Mouse (Mus musculus) right cerebral cortex, adult 18-20 months (tissue): ENCODE data around the gene Gnat2.

ENCODE experiments used
- DNase-seq: peaks from one replicate; pipeline ENCODE4 v3.0.0; 2022; ENCODE audit warnings: mixed read lengths

Gnat2 gene

DNA sequence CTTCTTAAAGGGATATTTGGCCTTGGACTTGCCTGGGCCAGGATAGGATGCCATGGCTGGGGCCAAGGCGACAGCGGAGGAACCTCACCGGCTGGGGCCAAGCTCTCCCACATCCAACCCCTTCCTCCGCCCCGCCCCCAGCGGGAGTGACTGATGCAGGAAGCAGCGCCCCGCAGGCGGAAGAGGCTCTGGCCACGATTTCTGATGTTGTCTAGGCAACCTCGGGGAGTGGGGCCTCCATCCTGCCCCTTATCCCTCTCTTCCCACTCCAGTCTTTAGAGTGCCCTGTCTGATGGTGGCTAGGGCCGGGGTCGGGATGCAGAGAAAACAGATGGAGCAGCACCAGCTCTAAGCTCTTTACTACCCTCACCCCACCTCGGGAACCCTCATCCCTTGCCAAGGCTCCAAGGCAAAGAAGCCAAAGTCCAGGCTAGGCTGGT is 7.3 kb upstream of the Gnat2 start:
- peak; percentile 93 for DNase-seq

DNA sequence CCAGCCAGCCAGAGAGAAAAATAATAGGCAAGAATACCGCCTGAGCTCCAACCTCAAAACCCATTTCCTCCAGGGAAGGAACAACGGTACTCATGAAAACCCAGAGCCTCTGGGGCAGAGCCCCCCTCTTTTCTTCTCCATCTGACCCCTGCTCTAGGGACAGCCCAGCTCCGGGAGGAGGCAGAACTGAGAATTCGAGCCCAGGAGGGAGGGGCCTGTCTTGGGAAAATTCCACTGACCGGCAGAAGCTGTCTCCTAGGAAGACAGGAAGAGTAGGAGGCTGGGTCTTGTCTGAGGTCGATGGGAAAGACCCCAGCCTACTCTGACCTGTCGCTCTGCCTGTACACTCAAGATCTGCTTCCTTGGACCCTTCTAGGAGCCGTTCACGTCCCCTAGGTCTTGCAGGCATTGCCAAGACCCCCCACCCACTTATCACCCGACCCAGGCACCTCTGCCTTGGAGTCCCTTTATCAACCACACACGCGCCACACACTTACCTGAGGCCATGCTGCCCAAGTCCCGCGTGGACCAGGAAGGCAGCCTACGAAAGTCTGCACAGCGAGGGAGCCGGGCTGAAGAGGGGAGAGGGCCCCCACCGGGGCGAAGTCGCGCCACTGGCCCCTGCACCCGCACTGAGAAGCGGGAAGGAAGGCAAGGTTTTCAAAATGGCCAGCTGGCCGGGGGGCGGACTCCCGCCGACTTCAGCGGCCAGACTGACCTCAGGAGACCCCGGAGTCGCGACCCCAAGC is 6.7 kb upstream of the Gnat2 start:
- DNase-seq, result peak; percentile 62

- peak; percentile 34 for DNase-seq
Measured at GRCm38 (mm10) chr3:108086470-108086979, 6.1 kb upstream of the Gnat2 start, which contains the start of gene Ampd2. Gene Ampd2 (minus strand): TSS chr3:108086651.

DNA sequence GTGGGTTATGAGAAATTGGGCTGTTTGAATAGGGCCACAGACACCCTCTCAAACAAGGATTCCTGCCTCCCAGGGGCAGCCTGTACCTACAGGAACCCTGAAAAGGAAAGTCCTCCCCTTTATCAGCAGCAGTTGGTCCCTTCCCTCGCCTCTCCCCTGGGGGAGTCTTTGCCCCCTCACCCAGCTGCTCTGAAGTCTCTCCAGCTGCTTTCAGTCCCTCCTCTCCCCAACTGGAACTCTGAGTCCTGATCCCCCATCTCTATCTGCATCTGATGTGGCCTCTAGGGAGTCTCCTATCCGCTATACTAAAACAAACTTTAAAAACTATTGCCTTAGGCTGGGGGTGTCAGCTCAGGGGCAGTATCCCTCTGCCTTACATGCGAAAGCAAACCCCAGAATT is 5.3 kb upstream of the Gnat2 start:
- DNase-seq, result no peak

- DNase-seq, result no peak
Measured at GRCm38 (mm10) chr3:108088842-108089380, 3.7 kb upstream of the Gnat2 start.

DNA sequence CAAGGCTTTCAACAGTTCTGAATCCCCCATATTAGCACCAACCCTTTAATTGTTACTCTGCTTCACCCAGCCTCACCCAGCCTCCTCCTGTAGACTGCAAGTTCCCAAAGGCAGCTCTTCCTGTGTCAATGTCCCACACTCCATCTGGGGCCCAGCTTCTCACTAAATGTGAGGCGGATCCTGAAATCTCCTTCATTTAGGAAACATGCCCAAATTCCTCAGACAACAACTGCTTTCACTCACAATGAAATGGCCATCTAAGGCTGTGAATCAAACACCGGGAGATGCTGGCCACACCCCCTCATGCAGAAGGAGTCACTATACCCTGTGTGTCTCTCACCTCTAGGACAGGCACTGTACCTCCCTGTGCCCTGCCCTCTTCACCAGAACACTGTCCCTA is 2.7 kb upstream of the Gnat2 start:
- DNase-seq, result no peak

DNA sequence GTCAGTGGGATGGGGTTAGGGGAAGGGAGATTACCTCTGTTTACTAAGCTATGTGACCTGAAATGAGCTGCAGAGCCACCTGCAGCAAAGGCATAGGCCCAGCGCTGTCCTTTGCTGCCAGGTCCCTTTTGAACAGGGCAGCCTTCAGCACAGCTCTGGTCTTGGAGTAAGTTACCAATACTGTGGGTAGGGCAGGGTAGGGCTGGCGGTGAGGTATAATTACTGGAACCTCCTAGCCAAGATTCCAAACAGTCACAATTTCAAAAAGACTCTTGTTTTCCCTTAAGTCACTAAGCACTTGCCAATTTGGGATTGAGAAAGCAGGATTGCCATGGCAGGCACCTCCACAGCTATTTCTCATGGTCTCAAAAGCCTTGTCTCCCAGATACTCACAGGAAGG is 2.0 kb upstream of the Gnat2 start:
- no peak for DNase-seq

DNA sequence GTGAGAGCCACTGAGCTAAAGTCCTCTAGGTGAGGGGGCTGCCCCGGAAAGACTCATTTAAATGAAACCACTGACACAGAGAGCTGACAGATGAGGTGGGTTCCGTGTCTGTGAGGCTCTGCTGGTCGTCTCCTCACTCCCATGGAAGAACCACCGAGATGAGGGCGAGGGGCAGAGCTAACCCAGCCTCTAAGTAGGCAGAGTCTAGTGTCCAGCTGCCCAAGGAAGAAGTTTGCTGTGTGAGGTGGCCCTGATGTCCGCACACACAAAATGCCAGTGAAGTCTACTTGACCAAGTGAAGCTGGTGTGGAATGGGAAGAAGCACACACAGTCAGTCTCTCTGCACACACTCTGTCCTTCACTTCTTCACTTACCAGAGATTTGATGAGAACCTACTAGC is 559 bp upstream of the Gnat2 start:
- DNase-seq, result no peak

- no peak for DNase-seq
Measured at GRCm38 (mm10) chr3:108093306-108093705, 717 bp downstream of the Gnat2 start.

- no peak for DNase-seq
Measured at GRCm38 (mm10) chr3:108094146-108094545, 1.6 kb downstream of the Gnat2 start.

DNA sequence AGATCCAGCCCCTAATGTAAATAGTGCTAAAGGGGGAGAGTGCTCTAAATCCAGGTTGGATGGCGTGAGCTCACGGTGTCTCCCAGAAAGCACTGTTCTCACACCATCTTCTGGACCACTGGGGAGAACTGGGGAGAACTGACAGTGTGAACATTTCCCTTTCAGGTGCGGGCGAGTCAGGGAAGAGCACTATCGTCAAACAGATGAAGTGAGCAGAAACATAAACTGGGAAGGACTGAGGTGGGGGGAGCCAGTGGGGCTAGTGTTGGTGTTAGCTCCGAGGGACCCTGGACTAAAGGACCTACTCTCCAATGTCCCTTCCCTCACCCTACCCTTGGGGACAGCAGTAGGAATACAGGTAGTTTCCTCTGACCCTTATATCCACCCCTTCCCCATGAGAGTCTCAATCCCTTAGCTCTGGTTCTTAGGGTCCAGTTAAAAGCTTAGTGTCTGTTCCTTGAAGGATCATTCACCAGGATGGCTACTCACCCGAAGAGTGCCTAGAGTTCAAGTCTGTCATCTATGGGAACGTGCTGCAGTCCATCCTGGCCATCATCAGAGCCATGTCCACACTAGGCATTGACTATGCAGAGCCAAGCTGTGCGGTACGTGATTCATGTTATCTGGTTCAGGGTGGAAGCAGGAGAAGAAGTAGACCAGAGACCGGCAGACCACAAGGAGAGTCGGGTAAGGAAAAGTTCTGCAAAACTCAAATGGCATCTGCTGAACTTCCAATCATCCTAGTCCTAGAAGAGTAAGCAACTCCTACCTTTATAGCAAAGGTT is 2.6 kb downstream of the Gnat2 start:
- DNase-seq, result no peak

GRCm38 (mm10) chr3:108096226-108096625 is 3.6 kb downstream of the Gnat2 start:
- DNase-seq, result no peak

DNA sequence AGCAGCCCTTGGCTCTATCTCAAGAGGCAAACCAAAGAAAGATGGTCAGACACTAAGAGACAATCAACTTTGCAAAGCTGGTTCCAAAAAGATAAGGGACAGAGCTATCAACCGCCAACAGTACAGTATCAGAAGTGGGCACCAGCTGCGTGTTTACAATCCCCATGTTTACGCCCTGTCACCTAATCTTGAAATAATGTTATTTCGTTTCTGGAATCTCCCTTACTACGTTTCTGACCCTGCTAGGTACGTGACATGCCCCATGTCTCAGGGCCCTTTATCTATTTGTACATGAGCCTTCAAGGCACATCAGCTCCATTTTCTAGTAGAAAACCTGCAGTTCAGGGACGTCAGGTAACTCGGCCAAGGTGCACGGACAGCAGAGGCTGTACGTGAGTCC is 4.1 kb downstream of the Gnat2 start:
- DNase-seq, result no peak

GRCm38 (mm10) chr3:108097656-108098055 is 5.1 kb downstream of the Gnat2 start:
- no peak for DNase-seq

DNA sequence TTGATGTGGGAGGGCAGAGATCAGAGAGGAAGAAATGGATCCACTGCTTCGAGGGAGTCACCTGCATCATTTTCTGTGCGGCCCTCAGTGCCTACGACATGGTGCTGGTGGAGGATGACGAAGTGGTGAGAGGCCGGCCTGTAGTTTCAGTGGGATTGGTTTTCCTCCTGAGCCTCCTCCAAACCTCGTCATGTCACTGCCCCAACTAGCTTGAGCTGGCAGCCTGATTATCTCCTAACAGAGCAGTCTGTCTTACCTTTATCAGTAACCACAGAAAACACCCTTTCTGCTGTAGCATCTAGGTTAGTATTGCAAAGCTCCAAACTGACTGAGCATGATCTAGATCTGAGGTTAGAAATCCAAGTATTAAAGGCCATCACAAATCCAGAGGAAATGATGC is 5.7 kb downstream of the Gnat2 start:
- no peak for DNase-seq

GRCm38 (mm10) chr3:108101594-108101993 is 9.0 kb downstream of the Gnat2 start:
- no peak for DNase-seq

DNA sequence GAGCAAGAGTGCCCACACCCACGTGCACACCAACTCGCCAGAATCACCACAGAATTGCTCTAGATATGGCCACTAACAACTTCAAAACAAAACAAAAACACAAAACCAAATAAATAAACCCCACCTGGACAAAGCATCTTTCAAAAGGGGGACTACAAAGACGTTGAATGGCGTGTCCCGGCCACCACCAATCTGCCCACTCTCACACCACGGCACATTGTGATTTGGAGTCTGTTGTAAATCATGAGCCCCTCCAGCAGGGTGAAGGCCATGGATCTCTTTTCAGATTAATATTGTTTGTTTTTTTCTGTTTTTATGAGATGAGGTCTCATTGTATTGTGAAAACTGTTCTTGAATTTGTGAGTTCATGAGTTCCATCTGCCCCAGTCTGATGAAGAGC is 9.5 kb downstream of the Gnat2 start:
- no peak for DNase-seq

- no peak for DNase-seq
Measured at GRCm38 (mm10) chr3:108105281-108105680, 12.7 kb downstream of the Gnat2 start.

GRCm38 (mm10) chr3:108111320-108111719 is 18.7 kb downstream of the Gnat2 start:
- DNase-seq, result no peak

DNA sequence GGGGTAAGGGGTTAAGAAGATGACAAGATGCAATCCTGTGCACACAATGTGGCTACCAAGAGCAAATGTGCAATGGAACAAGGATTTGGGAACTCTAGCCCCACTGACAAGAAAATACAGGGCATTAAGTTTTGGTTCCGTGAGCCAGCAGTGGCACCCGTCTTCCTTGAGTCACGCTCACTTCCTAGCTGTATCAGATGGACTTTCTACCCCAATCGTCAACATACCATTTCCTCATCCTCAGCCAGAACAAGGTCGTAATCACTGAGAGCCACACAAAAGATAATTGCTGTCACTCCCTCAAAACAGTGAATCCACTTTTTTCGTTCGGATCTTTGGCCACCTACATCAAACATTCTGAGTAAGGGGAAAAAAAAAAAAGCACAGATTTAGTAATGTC is 19.7 kb downstream of the Gnat2 start:
- no peak for DNase-seq

- DNase-seq, result no peak
Measured at GRCm38 (mm10) chr3:108112666-108113065, 20.1 kb downstream of the Gnat2 start.

GRCm38 (mm10) chr3:108113591-108114289 is 21.2 kb downstream of the Gnat2 start:
- DNase-seq, result no peak

DNA sequence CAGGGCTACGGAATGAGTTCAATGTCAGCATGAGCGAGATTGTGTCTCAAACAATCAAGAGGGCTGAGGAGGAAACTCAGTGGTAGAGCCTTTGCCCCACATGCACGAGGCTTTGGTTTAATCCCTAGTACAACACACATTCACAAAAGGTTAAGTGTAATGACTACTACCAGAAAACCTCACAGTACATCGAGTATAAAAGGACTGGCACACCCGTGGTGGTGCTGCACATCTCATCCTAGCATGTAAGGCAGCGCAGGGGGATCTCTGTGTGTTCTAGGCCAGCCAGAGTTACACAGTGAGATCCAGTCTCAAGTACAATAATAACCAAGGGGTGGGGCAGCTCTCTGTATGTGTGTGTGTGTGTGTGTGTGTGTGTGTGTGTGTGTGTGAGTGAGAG is 24.9 kb downstream of the Gnat2 start:
- DNase-seq, result no peak
